Mouse (Mus musculus): ENCODE data around the gene 0610010K14Rik. TPM values are rescaled to one million over a fixed set of nuclear protein-coding genes. Genes with fewer than 3 reads are reported as not detected.

Gene 0610010K14Rik
- polyA plus RNA-seq, 1 experiment from 2014 or later = 201 TPM

- no peak for ATAC-seq
- Histone ChIP-seq H3K36me3 (peaks cover 9% of the 10 kb centered on the region), H3K9me3 (no peaks in the 10 kb centered on the region), H3K27ac (no peak within 1 kb of the TSS), H3K4me1 (replicated peaks) (peaks cover 26% of the 10 kb centered on the region), H3K9ac (replicated peaks) (peak within 1 kb of the TSS; percentile 48), H3K4me3 (replicated peaks) (peak within 1 kb of the TSS; percentile 39), H3K4me2 (replicated peaks) (peak within 1 kb of the TSS; percentile 60), H3K27me3 (peaks cover 55% of the 10 kb centered on the region)
- 58% methylated on average over 6 of the region's 6 CpGs for WGBS
Measured at GRCm38 (mm10) chr11:70212423-70212822, 25.3 kb downstream of the 0610010K14Rik start, which contains the start of gene Slc16a11. Slc16a11 (plus strand) TSS chr11:70212752.

- WGBS = 72% methylated on average over 6 of the region's 6 CpGs
- H3K9me3 ChIP-seq = no peaks in the 10 kb centered on the region
- H3K4me1 ChIP-seq (replicated peaks) = peaks cover 26% of the 10 kb centered on the region
- peaks cover 50% of the 10 kb centered on the region for H3K27me3 ChIP-seq
- H3K4me2 ChIP-seq (replicated peaks) = no peak overlapping the region
- no peak for ATAC-seq
- H3K27ac ChIP-seq = no peak overlapping the region
- H3K9ac ChIP-seq (replicated peaks) = no peak overlapping the region
- no peak overlapping the region for H3K4me3 ChIP-seq (replicated peaks)
- H3K36me3 ChIP-seq = peaks cover 4% of the 10 kb centered on the region; the same call in 1 of the 2 replicates
Measured at GRCm38 (mm10) chr11:70211972-70212371, 25.7 kb downstream of the 0610010K14Rik start.

GRCm38 (mm10) chr11:70210681-70211080 lies 27.0 kb downstream of the 0610010K14Rik start:
- no peaks in the 10 kb centered on the region for H3K36me3 ChIP-seq
- H3K9ac ChIP-seq (replicated peaks) = no peak overlapping the region
- no peak overlapping the region for H3K27ac ChIP-seq
- H3K27me3 ChIP-seq = peaks cover 37% of the 10 kb centered on the region
- H3K4me3 ChIP-seq (replicated peaks) = no peak overlapping the region
- 88% methylated on average over 2 of the region's 2 CpGs for WGBS
- ATAC-seq = no peak
- H3K4me2 ChIP-seq (replicated peaks) = no peak overlapping the region
- H3K4me1 ChIP-seq (replicated peaks) = peaks cover 24% of the 10 kb centered on the region
- H3K9me3 ChIP-seq = no peaks in the 10 kb centered on the region

GRCm38 (mm10) chr11:70208778-70209388 lies 28.8 kb downstream of the 0610010K14Rik start:
- H3K36me3 ChIP-seq = no peaks in the 10 kb centered on the region
- no peak overlapping the region for H3K4me2 ChIP-seq (replicated peaks)
- no peak for ATAC-seq
- WGBS = 81% methylated on average over 5 of the region's 5 CpGs
- H3K4me1 ChIP-seq (replicated peaks) = peaks cover 6% of the 10 kb centered on the region
- H3K27me3 ChIP-seq = peaks cover 19% of the 10 kb centered on the region
- no peaks in the 10 kb centered on the region for H3K9me3 ChIP-seq
- no peak overlapping the region for H3K4me3 ChIP-seq (replicated peaks)
- H3K27ac ChIP-seq = no peak overlapping the region
- H3K9ac ChIP-seq (replicated peaks) = no peak overlapping the region

- H3K9ac ChIP-seq (replicated peaks) = no peak overlapping the region
- no peaks in the 10 kb centered on the region for H3K36me3 ChIP-seq
- no peaks in the 10 kb centered on the region for H3K9me3 ChIP-seq
- no peak overlapping the region for H3K4me3 ChIP-seq (replicated peaks)
- no peak for ATAC-seq
- no peaks in the 10 kb centered on the region for H3K4me1 ChIP-seq (replicated peaks)
- H3K27me3 ChIP-seq = peaks cover 6% of the 10 kb centered on the region
- H3K4me2 ChIP-seq (replicated peaks) = no peak overlapping the region
- WGBS = 88% methylated on average over 7 of the region's 7 CpGs
- no peak overlapping the region for H3K27ac ChIP-seq
Measured at GRCm38 (mm10) chr11:70207283-70207682, 30.4 kb downstream of the 0610010K14Rik start.

GRCm38 (mm10) chr11:70206801-70207200 lies 30.9 kb downstream of the 0610010K14Rik start:
- no peak overlapping the region for H3K4me2 ChIP-seq (replicated peaks)
- ATAC-seq = no peak
- no peak overlapping the region for H3K27ac ChIP-seq
- H3K4me3 ChIP-seq (replicated peaks) = no peak overlapping the region
- H3K27me3 ChIP-seq = peaks cover 2% of the 10 kb centered on the region; the same call in 1 of the 2 replicates
- no peaks in the 10 kb centered on the region for H3K36me3 ChIP-seq
- H3K9ac ChIP-seq (replicated peaks) = no peak overlapping the region
- no peaks in the 10 kb centered on the region for H3K9me3 ChIP-seq
- H3K4me1 ChIP-seq (replicated peaks) = no peaks in the 10 kb centered on the region
- 84% methylated on average over 2 of the region's 2 CpGs for WGBS

- Histone ChIP-seq H3K36me3 (no peaks in the 10 kb centered on the region), H3K4me1 (replicated peaks) (no peaks in the 10 kb centered on the region), H3K27ac (no peak overlapping the region), H3K9ac (replicated peaks) (no peak overlapping the region), H3K9me3 (no peaks in the 10 kb centered on the region), H3K4me3 (replicated peaks) (no peak overlapping the region), H3K4me2 (replicated peaks) (no peak overlapping the region), H3K27me3 (no peaks in the 10 kb centered on the region)
- no peak for ATAC-seq
- WGBS = 40% methylated on average over 5 of the region's 5 CpGs
Measured at GRCm38 (mm10) chr11:70201691-70202090, 36.0 kb downstream of the 0610010K14Rik start.

GRCm38 (mm10) chr11:70200036-70200608 lies 37.6 kb downstream of the 0610010K14Rik start:
- no peak overlapping the region for H3K4me3 ChIP-seq (replicated peaks)

GRCm38 (mm10) chr11:70199107-70199506 lies 38.6 kb downstream of the 0610010K14Rik start:
- Histone ChIP-seq H3K4me2 (replicated peaks) (no peak overlapping the region), H3K9me3 (no peaks in the 10 kb centered on the region), H3K9ac (replicated peaks) (no peak overlapping the region), H3K4me1 (replicated peaks) (no peaks in the 10 kb centered on the region), H3K27me3 (no peaks in the 10 kb centered on the region), H3K36me3 (no peaks in the 10 kb centered on the region), H3K4me3 (replicated peaks) (no peak overlapping the region), H3K27ac (no peak overlapping the region)
- WGBS = 81% methylated on average over 8 of the region's 8 CpGs
- ATAC-seq = no peak

More at GRCm38 (mm10) chr11:70200036-70200608, 37.6 kb downstream of the 0610010K14Rik start:
- Histone ChIP-seq H3K9ac (replicated peaks) (no peak overlapping the region), H3K9me3 (no peaks in the 10 kb centered on the region), H3K4me1 (replicated peaks) (no peaks in the 10 kb centered on the region), H3K36me3 (no peaks in the 10 kb centered on the region), H3K27me3 (no peaks in the 10 kb centered on the region), H3K27ac (no peak overlapping the region), H3K4me2 (replicated peaks) (no peak overlapping the region)
- ATAC-seq = no peak
- WGBS = 83% methylated on average over 5 of the region's 5 CpGs

GRCm38 (mm10) chr11:70198332-70198731 lies 39.4 kb downstream of the 0610010K14Rik start:
- H3K9me3 ChIP-seq = no peaks in the 10 kb centered on the region
- WGBS = 90% methylated on average over 3 of the region's 3 CpGs
- no peaks in the 10 kb centered on the region for H3K36me3 ChIP-seq
- no peaks in the 10 kb centered on the region for H3K4me1 ChIP-seq (replicated peaks)
- no peak overlapping the region for H3K27ac ChIP-seq
- H3K9ac ChIP-seq (replicated peaks) = no peak overlapping the region
- no peaks in the 10 kb centered on the region for H3K27me3 ChIP-seq
- H3K4me2 ChIP-seq (replicated peaks) = no peak overlapping the region
- no peak for ATAC-seq
- no peak overlapping the region for H3K4me3 ChIP-seq (replicated peaks)

- Histone ChIP-seq H3K4me3 (replicated peaks) (no peak overlapping the region), H3K9ac (replicated peaks) (no peak overlapping the region), H3K36me3 (no peaks in the 10 kb centered on the region), H3K4me2 (replicated peaks) (no peak overlapping the region), H3K27me3 (no peaks in the 10 kb centered on the region), H3K4me1 (replicated peaks) (no peaks in the 10 kb centered on the region), H3K9me3 (no peaks in the 10 kb centered on the region), H3K27ac (no peak overlapping the region)
- ATAC-seq = no peak
- 64% methylated on average over 11 of the region's 11 CpGs for WGBS
Measured at GRCm38 (mm10) chr11:70193354-70194285, 44.1 kb downstream of the 0610010K14Rik start.

GRCm38 (mm10) chr11:70192157-70192556 lies 45.6 kb downstream of the 0610010K14Rik start:
- no peaks in the 10 kb centered on the region for H3K9me3 ChIP-seq
- ATAC-seq = no peak
- no peaks in the 10 kb centered on the region for H3K4me1 ChIP-seq (replicated peaks)
- H3K4me3 ChIP-seq (replicated peaks) = no peak overlapping the region
- H3K27me3 ChIP-seq = no peaks in the 10 kb centered on the region
- H3K27ac ChIP-seq = no peak overlapping the region
- no peak overlapping the region for H3K9ac ChIP-seq (replicated peaks)
- WGBS = 78% methylated on average over 4 of the region's 4 CpGs
- H3K36me3 ChIP-seq = no peaks in the 10 kb centered on the region
- H3K4me2 ChIP-seq (replicated peaks) = no peak overlapping the region
